Comparison of ENCODE assay signal across 14 mouse cellular contexts in the genomic region with DNA sequence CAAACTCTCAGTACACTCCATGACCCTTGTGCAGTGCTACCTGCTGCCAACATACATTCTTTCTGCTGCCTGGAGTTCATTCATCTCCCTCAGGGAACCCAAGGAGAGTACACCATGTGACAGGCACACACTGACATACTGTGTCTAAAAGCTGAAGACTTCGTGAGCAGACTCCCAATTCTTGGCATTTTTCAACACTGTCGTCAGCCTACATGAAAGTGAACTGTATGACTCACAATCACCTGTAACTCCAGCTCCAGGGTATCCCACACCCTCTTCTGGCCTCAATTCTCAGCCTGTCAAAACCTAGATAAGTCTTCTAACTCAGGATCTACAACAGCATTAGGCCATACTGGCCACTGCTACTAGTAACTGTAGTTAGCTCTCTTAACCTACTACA. TPM values are rescaled to one million over a fixed set of nuclear protein-coding genes. Genes with fewer than 3 reads are reported as not detected.
DNase-seq lines count a peak whose midpoint lies in the region; ATAC-seq and TF ChIP-seq lines count a peak whose summit lies in the region.
"Had no signal": no experiment of that assay in that cellular context is flagged by ENCODE, and none has a peak within 500 bp of the region (broad histone marks: within the 10 kb centered on the region; RNA-seq: fewer than 3 reads in every experiment).

No protein-coding gene starts in this region.

- TF ChIP-seq CTCF in lung, postnatal 0 days (IDR thresholded peaks at IDR 0.05): no peak
- TF ChIP-seq CTCF in Patski (IDR thresholded peaks at IDR 0.05): no peak

- peak; percentile 72 for TF ChIP-seq EP300 in lung, postnatal 0 days (IDR thresholded peaks at IDR 0.05)

- H3K36me3 ChIP-seq in kidney, embryonic 16.5 days (ENCODE audit: insufficient read depth, low read length): no peaks in the 10 kb centered on the region
- no peaks in the 10 kb centered on the region for H3K36me3 ChIP-seq in lung, postnatal 0 days (ENCODE audit: insufficient read depth, low read length)
- H3K36me3 ChIP-seq in limb, embryonic 15.5 days: no peaks in the 10 kb centered on the region
- no peaks in the 10 kb centered on the region for H3K36me3 ChIP-seq in midbrain, embryonic 10.5 days
- H3K36me3 ChIP-seq: forebrain, embryonic 15.5 days had no signal

- no peaks in the 10 kb centered on the region for H3K27me3 ChIP-seq in kidney, embryonic 16.5 days (ENCODE audit: insufficient read depth, low read length)
- no peaks in the 10 kb centered on the region for H3K27me3 ChIP-seq in lung, postnatal 0 days (replicated peaks; ENCODE audit: insufficient read depth, low read length)
- H3K27me3 ChIP-seq in Patski: no peaks in the 10 kb centered on the region
- H3K27me3 ChIP-seq in limb, embryonic 15.5 days: no peaks in the 10 kb centered on the region
- peaks cover 56% of the 10 kb centered on the region for H3K27me3 ChIP-seq in midbrain, embryonic 10.5 days (ENCODE audit: low read depth, poor library complexity, severe bottlenecking)
- H3K27me3 ChIP-seq: forebrain, embryonic 15.5 days had no signal

- H3K9me3 ChIP-seq in kidney, embryonic 16.5 days (ENCODE audit: low read length): no peaks in the 10 kb centered on the region
- no peaks in the 10 kb centered on the region for H3K9me3 ChIP-seq in lung, postnatal 0 days (ENCODE audit: low read length)
- H3K9me3 ChIP-seq in limb, embryonic 15.5 days: no peaks in the 10 kb centered on the region
- H3K9me3 ChIP-seq in midbrain, embryonic 10.5 days (replicated peaks): no peaks in the 10 kb centered on the region
- H3K9me3 ChIP-seq: forebrain, embryonic 15.5 days had no signal

- H3K27ac ChIP-seq in kidney, embryonic 16.5 days (ENCODE audit: low read length): no peak overlapping the region
- no peak overlapping the region for H3K27ac ChIP-seq in lung, postnatal 0 days (ENCODE audit: low read length)
- H3K27ac ChIP-seq in limb, embryonic 15.5 days: 0 out of 2 replicates have a peak overlapping the region, but pooled peaks have one; percentile 11
- no peak overlapping the region for H3K27ac ChIP-seq in midbrain, embryonic 10.5 days (replicated peaks)
- H3K27ac ChIP-seq: forebrain, embryonic 15.5 days had no signal

- in situ Hi-C loops in Patski (cut with MboI; ENCODE audit: low pct_unique_long_range_greater_than_20kb): no loop called here

- H3K4me3 ChIP-seq in kidney, embryonic 16.5 days (ENCODE audit: low read length): no peak overlapping the region
- H3K4me3 ChIP-seq in lung, postnatal 0 days (ENCODE audit: low read depth, low read length): no peak overlapping the region
- no peak overlapping the region for H3K4me3 ChIP-seq in limb, embryonic 15.5 days
- H3K4me3 ChIP-seq in midbrain, embryonic 10.5 days: no peak overlapping the region
- H3K4me3 ChIP-seq: forebrain, embryonic 15.5 days had no signal

- peak; percentile 18 for DNase-seq in kidney, postnatal 10 days
- peak; percentile 75 for DNase-seq in lung, postnatal 0 days (ENCODE audit: low spot score)
- DNase-seq in lung, postnatal 4 days: no peak
- no peak for DNase-seq in Patski (ENCODE audit: low read depth, low spot score)
- DNase-seq in testis, postnatal 10 days (ENCODE audit: low spot score): no peak
- DNase-seq in midbrain, embryonic 10.5 days (ENCODE audit: low spot score): no peak
- DNase-seq: adrenal gland, postnatal 36 days; cerebellum, adult 9-11 months; heart, adult 11 months; heart, postnatal 4 days; thymus, adult 18-20 months had no signal

- CTCF ChIA-PET in Patski (lab: Charles Lee): interaction anchor here (0.6 to 1.9 kb wide), 6 partner anchors 13 to 45 kb away, joined by 3 to 9 read pairs (median 3); no protein-coding TSS in a partner anchor

- POLR2A ChIA-PET in Patski (lab: Charles Lee): interaction anchor here (0.7 to 1.1 kb wide), 2 partner anchors 15 to 289 kb away, joined by 3 to 5 read pairs; no protein-coding TSS in a partner anchor

- no peak for ATAC-seq in kidney, embryonic 16.5 days (ENCODE audit: low FRiP score, low TSS enrichment)
- peak; percentile 50 for ATAC-seq in lung, postnatal 0 days
- peak; percentile 57 for ATAC-seq in Patski
- no peak for ATAC-seq in limb, embryonic 15.5 days (ENCODE audit: insufficient number of reproducible peaks, low FRiP score, low TSS enrichment, low read depth)
- ATAC-seq: forebrain, embryonic 15.5 days had no signal

- 75% methylated on average over 2 of the region's 2 CpGs for WGBS in kidney, embryonic 16.5 days
- WGBS in lung, postnatal 0 days: 33% methylated on average over 2 of the region's 2 CpGs
- WGBS in limb, embryonic 15.5 days: 46% methylated on average over 2 of the region's 2 CpGs
- 85% methylated on average over 2 of the region's 2 CpGs for WGBS in midbrain, embryonic 10.5 days

- peaks cover 18% of the 10 kb centered on the region for H3K4me1 ChIP-seq in kidney, embryonic 16.5 days (ENCODE audit: insufficient read depth, low read length)
- H3K4me1 ChIP-seq in lung, postnatal 0 days (ENCODE audit: insufficient read depth, low read depth, low read length): peaks cover 8% of the 10 kb centered on the region; the same call in 1 of the 2 replicates
- peaks cover 37% of the 10 kb centered on the region for H3K4me1 ChIP-seq in limb, embryonic 15.5 days
- peaks cover 9% of the 10 kb centered on the region for H3K4me1 ChIP-seq in midbrain, embryonic 10.5 days

- no peak overlapping the region for H3K4me2 ChIP-seq in kidney, embryonic 16.5 days (replicated peaks; ENCODE audit: low read depth, low read length)
- H3K4me2 ChIP-seq in lung, postnatal 0 days (replicated peaks; ENCODE audit: low read depth, low read length): no peak overlapping the region
- no peak overlapping the region for H3K4me2 ChIP-seq in limb, embryonic 15.5 days
- H3K4me2 ChIP-seq: forebrain, embryonic 15.5 days had no signal

- H3K9ac ChIP-seq in kidney, embryonic 16.5 days (replicated peaks; ENCODE audit: low read length): no peak overlapping the region
- no peak overlapping the region for H3K9ac ChIP-seq in lung, postnatal 0 days (replicated peaks; ENCODE audit: low read depth)
- H3K9ac ChIP-seq in limb, embryonic 15.5 days: no peak overlapping the region
- H3K9ac ChIP-seq: forebrain, embryonic 15.5 days had no signal

RNA-seq across cellular contexts. Expression of a gene that starts 5.6 kb away (rescaled TPM):
- 114 and 123 TPM in 2 replicates for polyA plus RNA-seq in kidney, embryonic 16.5 days (2015; fragmentation: Nextera tagmentation; extraction: Ambion mirVana)
- polyA plus RNA-seq in lung, postnatal 0 days (2015; fragmentation: Nextera tagmentation; extraction: Ambion mirVana): 104 and 108 TPM in 2 replicates
- polyA plus RNA-seq in Patski (2021): 98.0 TPM
- 121 and 130 TPM in 2 replicates for polyA plus RNA-seq in limb, embryonic 15.5 days (2015; fragmentation: Nextera tagmentation; extraction: Ambion mirVana)
- 70.9 and 79.7 TPM in 2 replicates for polyA plus RNA-seq in midbrain, embryonic 10.5 days (2016; fragmentation: Nextera tagmentation; extraction: Ambion mirVana)

Comparison
In these comparisons a context has a peak if more than half of its experiments do, and no peak if none do; other contexts are left out.
1. DNase-seq: peak in kidney, postnatal 10 days (single experiment) and lung, postnatal 0 days (single experiment); none in lung, postnatal 4 days (0 of 2), Patski (single experiment), testis, postnatal 10 days (single experiment) and midbrain, embryonic 10.5 days (single experiment).
2. ATAC-seq: peak in lung, postnatal 0 days (single experiment) and Patski (single experiment); none in kidney, embryonic 16.5 days (single experiment) and limb, embryonic 15.5 days (single experiment).